Mouse (Mus musculus) forebrain, embryonic 15.5 days (tissue): ENCODE measurements around the gene Mark3. TPM values are rescaled to one million over a fixed set of nuclear protein-coding genes. Genes with fewer than 3 reads are reported as not detected.

ENCODE experiments used
- ATAC-seq: fragments of 200-750 bp; cut with Nextera tagmentation; replicated peaks from 2 replicates; pipeline ENCODE4 v1.8.0; 2017; ENCODE audit warnings: mild to moderate bottlenecking, moderate TSS enrichment, moderate library complexity
- H3K27ac ChIP-seq: fragments of 300-500 bp; sonication (generic); replicated peaks from 2 replicates; pipeline ENCODE4 v1.5.1; 2015; ENCODE audit warnings: mild to moderate bottlenecking, inconsistent platforms
- H3K27me3 ChIP-seq: fragments of 300-500 bp; sonication (generic); 2 replicates; pipeline ENCODE4 v1.6.1; 2015; ENCODE audit warnings: inconsistent platforms
- H3K36me3 ChIP-seq: fragments of 300-500 bp; sonication (generic); 2 replicates; pipeline ENCODE4 v1.6.1; 2015; ENCODE audit warnings: mild to moderate bottlenecking, inconsistent platforms
- H3K4me1 ChIP-seq: fragments of 300-500 bp; sonication (generic); 2 replicates; pipeline ENCODE4 v1.6.1; 2015; ENCODE audit warnings: inconsistent platforms
- H3K4me2 ChIP-seq: fragments of 300-500 bp; sonication (generic); replicated peaks from 2 replicates; pipeline ENCODE4 v1.6.1; 2015; ENCODE audit warnings: mild to moderate bottlenecking, inconsistent platforms
- H3K4me3 ChIP-seq: fragments of 300-500 bp; sonication (generic); 2 replicates; pipeline ENCODE4 v1.5.1; 2015; ENCODE audit warnings: mild to moderate bottlenecking, inconsistent platforms
- H3K9ac ChIP-seq: fragments of 300-500 bp; sonication (generic); replicated peaks from 2 replicates; pipeline ENCODE4 v1.6.1; 2015; ENCODE audit warnings: mild to moderate bottlenecking, inconsistent platforms
- H3K9me3 ChIP-seq: fragments of 300-500 bp; sonication (generic); 2 replicates; pipeline ENCODE4 v1.6.1; 2016; ENCODE audit warnings: inconsistent platforms
- WGBS: fragments of 180-500 bp; shearing (Covaris S2); methylation state at CpG from one replicate; pipeline ENCODE4 v1.1.7; 2015; ENCODE audit warnings: mixed read lengths; 5-methylcytosine and 5-hydroxymethylcytosine counted together
- polyA plus RNA-seq: library from polyadenylated mRNA; unstranded; fragments of >200 nt; fragmentation: Nextera tagmentation; extraction: Ambion mirVana; gene quantifications from 2 replicates; pipeline ENCODE4 v1.2.1, GENCODE M21; 2015

Gene Mark3
- polyA plus RNA-seq, 1 experiment from 2014 or later: 54.4 TPM

DNA sequence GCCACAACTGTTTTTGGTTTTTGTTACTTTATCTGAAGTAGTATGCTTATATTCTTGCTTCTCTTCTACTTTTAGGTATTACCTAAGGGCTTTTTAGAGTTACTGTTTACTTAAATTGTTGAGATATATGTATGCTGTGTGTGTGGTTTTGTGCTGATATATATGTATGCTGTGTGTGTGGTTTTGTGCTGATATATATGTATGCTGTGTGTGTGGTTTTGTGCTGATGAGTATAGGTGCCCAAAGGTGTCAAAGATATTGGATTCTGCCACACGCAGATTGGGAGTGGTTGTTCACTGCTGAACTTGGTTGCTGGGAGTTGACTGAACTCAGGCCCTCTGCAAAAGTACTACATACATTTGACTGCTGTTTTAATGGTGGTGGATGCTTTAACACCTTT lies 24.6 kb downstream of the Mark3 start:
- no peaks in the 10 kb centered on the region for H3K27me3 ChIP-seq
- no peak overlapping the region for H3K27ac ChIP-seq
- no peak overlapping the region for H3K4me2 ChIP-seq
- H3K4me3 ChIP-seq: no peak overlapping the region
- no peak for ATAC-seq
- 88% methylated on average over 1 of the region's 1 CpGs for WGBS
- no peaks in the 10 kb centered on the region for H3K4me1 ChIP-seq
- H3K9me3 ChIP-seq: no peaks in the 10 kb centered on the region
- H3K36me3 ChIP-seq: peaks cover 37% of the 10 kb centered on the region
- no peak overlapping the region for H3K9ac ChIP-seq

DNA sequence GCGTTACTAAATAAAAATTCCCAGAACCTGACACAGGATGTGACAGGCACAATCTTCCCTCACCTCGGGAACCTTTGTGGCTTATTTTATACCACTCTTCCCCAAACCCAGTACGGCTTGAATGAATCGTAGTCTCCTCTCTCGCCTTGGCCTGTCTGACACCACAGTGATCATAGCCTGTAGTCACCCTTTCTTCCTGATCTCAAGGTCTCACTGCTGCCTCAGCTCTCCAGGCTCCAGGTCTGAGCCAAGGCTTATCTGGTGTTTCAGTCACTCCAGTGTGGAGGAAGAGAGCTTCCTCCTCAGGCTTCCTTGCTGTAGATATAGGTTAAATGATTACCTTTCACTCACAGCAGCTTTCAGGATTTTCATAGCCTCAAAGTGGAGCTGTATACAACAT lies 25.3 kb downstream of the Mark3 start:
- 94% methylated on average over 5 of the region's 5 CpGs for WGBS
- peaks cover 36% of the 10 kb centered on the region for H3K36me3 ChIP-seq

DNA sequence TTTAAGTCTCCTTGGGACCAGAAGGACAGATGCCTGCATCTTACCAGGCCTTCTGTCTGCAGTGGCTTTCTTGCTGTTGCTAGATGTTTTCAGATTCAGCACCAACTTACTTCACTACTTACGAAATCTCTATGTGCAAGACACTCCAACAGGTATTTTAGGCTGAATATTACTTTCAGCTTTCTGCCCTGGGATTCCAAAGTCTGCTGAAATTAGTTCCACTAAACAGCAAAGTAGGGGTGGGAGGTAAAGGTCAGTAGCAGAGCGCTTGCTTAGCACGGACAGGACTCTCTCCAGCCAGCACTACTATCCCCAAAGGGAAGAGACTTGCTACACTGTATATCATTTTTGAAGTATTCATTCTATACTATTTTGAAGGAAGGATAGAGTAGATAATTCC lies 29.5 kb downstream of the Mark3 start:
- Histone ChIP-seq H3K4me3 (no peak overlapping the region), H3K4me2 (no peak overlapping the region), H3K36me3 (peaks cover 21% of the 10 kb centered on the region), H3K4me1 (peaks cover 8% of the 10 kb centered on the region), H3K27me3 (no peaks in the 10 kb centered on the region), H3K9ac (no peak overlapping the region), H3K9me3 (no peaks in the 10 kb centered on the region), H3K27ac (no peak overlapping the region)
- 89% methylated on average over 3 of the region's 3 CpGs for WGBS
- ATAC-seq: no peak

More for the DNA sequence above, 25.3 kb downstream of the Mark3 start:
- Histone ChIP-seq H3K4me2 (no peak overlapping the region), H3K4me3 (no peak overlapping the region), H3K9me3 (no peaks in the 10 kb centered on the region), H3K4me1 (no peaks in the 10 kb centered on the region), H3K27me3 (no peaks in the 10 kb centered on the region), H3K9ac (no peak overlapping the region), H3K27ac (no peak overlapping the region)
- no peak for ATAC-seq

DNA sequence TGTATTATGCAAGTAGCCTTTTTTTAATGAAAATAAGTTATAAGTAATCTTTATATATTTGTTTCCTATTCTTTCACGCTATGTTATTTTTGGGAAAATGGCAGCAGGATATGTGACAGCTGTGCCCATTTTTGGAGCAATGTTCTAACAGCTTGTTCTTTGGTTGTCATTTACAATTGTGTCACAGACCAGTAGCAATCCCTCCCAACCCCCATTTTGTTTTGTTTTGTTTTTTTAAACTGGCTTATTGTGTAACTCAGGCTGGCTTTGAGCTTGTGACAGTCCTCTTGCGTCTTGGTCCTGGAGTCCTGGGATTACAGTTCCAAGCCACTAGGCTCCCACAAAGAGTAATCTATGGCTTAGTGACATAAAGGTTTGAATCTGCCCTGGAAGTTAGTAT lies 31.3 kb downstream of the Mark3 start:
- ATAC-seq: no peak
- H3K36me3 ChIP-seq: peaks cover 22% of the 10 kb centered on the region
- 87% methylated on average over 2 of the region's 2 CpGs for WGBS

DNA sequence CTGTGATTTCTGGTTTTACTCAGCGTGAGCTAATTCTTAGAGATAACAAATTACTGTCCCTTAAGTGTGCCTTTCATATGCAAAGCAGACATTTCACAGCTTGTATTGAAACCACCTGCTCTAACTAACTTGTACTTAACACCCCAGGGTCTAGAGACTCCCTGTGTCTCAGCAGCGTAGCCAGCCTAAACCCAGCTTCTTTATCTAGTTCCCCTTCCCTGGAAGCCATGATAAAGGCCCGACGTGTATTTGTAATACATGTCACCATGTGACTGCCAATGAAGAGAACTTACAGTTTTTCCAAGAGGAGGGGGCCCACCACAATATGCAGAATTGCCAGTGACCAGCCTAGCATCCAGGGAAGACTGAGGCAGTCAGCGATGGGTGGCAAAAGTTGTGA lies 33.7 kb downstream of the Mark3 start:
- H3K27me3 ChIP-seq: no peaks in the 10 kb centered on the region
- no peak overlapping the region for H3K4me3 ChIP-seq
- 11% methylated on average over 5 of the region's 5 CpGs for WGBS

More for the DNA sequence above, 31.3 kb downstream of the Mark3 start:
- H3K4me1 ChIP-seq: peaks cover 8% of the 10 kb centered on the region
- H3K27ac ChIP-seq: no peak overlapping the region
- H3K27me3 ChIP-seq: no peaks in the 10 kb centered on the region
- H3K4me2 ChIP-seq: no peak overlapping the region
- H3K9me3 ChIP-seq: no peaks in the 10 kb centered on the region
- H3K4me3 ChIP-seq: no peak overlapping the region
- no peak overlapping the region for H3K9ac ChIP-seq

DNA sequence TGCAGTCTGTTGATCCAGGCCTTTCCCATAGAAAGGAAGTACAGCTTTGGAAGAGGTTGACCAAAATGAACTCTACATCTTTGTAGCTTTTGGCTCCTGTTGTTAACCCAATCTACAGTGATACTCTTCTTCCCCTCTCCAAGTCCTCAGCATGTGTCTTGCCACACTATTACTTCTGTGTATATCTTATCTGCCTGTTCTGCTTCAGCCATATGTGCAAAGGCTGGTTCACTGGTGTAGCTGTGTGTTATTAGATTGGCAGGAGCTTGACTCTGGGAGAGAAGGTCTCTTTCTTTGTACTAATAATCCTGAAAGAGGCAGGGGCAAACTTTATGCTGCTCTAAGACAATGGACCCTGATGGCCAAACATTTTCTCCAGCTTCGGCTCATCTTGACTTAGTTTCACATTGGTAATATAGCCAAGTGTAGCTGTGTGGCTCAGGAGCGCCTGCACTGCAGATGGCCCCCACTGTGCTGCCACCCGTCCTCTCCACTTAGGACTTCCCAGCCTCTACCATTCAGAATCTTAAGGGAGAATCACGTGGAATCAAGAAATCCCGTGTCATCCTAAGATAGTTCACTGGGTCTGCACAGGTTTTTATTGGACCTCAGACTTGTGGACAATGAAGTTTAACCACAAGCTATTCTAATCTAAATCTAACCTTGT lies 40.3 kb downstream of the Mark3 start:
- H3K9me3 ChIP-seq: no peaks in the 10 kb centered on the region
- no peaks in the 10 kb centered on the region for H3K27me3 ChIP-seq
- H3K36me3 ChIP-seq: peaks cover 28% of the 10 kb centered on the region
- H3K4me1 ChIP-seq: no peaks in the 10 kb centered on the region
- H3K9ac ChIP-seq: no peak overlapping the region
- H3K4me3 ChIP-seq: no peak overlapping the region
- H3K4me2 ChIP-seq: no peak overlapping the region
- no peak overlapping the region for H3K27ac ChIP-seq
- ATAC-seq: no peak
- 88% methylated on average over 5 of the region's 5 CpGs for WGBS

More for the DNA sequence above, 33.7 kb downstream of the Mark3 start:
- no peak overlapping the region for H3K9ac ChIP-seq
- H3K4me1 ChIP-seq: peaks cover 8% of the 10 kb centered on the region
- no peak for ATAC-seq
- peak overlapping the region; percentile 47; the same call in 1 of the 2 replicates for H3K27ac ChIP-seq
- peaks cover 28% of the 10 kb centered on the region for H3K36me3 ChIP-seq
- H3K9me3 ChIP-seq: no peaks in the 10 kb centered on the region
- no peak overlapping the region for H3K4me2 ChIP-seq

DNA sequence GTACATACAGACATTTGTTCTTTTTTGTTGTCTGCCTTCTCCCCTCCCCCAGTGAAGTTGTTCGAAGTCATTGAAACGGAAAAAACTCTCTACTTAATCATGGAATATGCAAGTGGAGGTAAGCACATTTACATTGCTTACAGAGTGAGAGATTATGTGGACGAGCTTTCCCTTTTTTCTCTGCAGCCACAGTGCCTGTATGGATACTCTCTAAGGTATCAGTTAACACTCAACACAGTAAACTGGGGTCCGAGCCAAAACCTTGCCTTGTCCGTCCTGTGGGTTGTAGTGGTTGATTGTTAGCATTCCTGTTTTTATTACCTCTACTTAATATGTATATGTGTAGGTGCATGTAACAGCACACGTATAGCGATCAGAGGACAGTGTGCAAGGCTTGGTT lies 43.9 kb downstream of the Mark3 start:
- Histone ChIP-seq H3K4me3 (no peak overlapping the region), H3K9me3 (no peaks in the 10 kb centered on the region), H3K36me3 (peaks cover 39% of the 10 kb centered on the region), H3K27me3 (no peaks in the 10 kb centered on the region), H3K4me2 (no peak overlapping the region), H3K9ac (no peak overlapping the region), H3K27ac (no peak overlapping the region), H3K4me1 (no peaks in the 10 kb centered on the region)
- WGBS: 75% methylated on average over 7 of the region's 7 CpGs
- ATAC-seq: no peak

DNA sequence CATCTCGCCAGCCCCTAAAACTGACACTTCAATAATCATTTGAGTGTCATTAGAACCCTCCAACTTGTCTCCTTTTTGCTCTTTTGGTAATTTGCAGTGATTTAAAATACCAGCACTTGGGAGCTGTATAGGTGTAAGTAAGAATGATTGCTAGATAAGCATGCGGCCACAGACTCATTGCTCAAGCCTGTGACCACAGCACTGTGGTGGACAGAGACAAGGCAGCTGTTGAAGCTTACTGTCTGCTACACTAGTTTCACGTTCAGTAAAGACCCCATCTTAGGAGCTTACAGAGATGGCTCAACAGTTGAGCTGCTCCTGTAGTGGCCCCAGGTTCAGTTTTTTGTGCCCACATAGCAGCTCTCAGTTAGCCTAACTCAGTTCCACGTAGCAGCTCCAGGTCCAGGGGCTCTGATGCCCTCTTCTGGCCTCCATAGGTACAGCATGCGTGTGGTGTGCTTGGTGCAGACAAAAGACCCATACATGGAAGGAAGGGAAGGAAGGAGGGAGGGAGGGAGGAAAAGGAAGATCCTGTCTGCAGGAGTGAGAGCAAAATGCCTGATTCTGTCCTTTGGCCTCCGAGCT lies 73.8 kb downstream of the Mark3 start:
- H3K27ac ChIP-seq: peak overlapping the region; percentile 53; the same call in 1 of the 2 replicates
- no peaks in the 10 kb centered on the region for H3K9me3 ChIP-seq
- no peak overlapping the region for H3K9ac ChIP-seq
- peak; percentile 57 for ATAC-seq
- peaks cover 76% of the 10 kb centered on the region for H3K36me3 ChIP-seq
- H3K27me3 ChIP-seq: no peaks in the 10 kb centered on the region
- WGBS: 49% methylated on average over 6 of the region's 6 CpGs
- H3K4me1 ChIP-seq: no peaks in the 10 kb centered on the region
- H3K4me3 ChIP-seq: no peak overlapping the region
- H3K4me2 ChIP-seq: no peak overlapping the region

DNA sequence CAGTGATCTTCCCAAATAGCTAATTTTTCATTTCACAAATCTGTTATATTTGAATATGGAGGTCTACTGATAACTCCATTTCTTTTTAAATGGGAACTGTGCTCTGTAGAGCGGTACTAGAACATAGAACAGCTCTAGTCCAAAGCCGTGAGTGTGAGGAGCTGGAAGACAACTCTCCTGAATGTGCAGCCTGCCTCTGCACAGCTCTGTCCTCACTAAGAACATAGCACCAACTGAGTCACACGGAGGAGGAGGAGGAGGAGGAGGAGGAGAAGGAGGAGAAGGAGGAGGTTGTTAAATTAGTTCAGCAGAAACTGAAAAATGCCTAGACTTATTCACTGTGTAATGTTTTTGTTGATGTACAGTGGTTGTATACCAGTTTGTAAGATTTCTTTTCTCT lies 78.6 kb downstream of the Mark3 start:
- peaks cover 57% of the 10 kb centered on the region for H3K36me3 ChIP-seq

DNA sequence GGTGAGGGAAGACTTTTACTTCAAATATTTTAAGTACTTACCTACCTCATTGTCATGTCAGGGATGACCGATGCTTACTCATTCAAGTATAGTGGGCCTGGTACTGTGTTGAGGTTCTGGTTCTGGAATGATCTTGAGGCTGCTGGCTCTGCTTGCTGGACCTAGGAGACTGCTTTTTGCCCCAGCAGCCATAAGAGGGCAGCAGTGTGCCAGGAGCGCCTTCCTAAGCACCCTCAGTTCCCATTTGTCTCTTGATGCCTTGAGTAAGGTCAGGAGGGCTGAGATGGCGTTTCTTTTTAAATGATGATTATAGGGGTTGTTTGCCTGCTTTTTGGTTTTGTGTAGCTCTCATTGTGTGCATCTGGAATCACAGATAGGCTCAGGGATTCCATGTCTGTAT lies 79.1 kb downstream of the Mark3 start:
- H3K27ac ChIP-seq: no peak overlapping the region
- H3K4me2 ChIP-seq: no peak overlapping the region
- H3K9ac ChIP-seq: no peak overlapping the region
- no peaks in the 10 kb centered on the region for H3K27me3 ChIP-seq
- H3K9me3 ChIP-seq: no peaks in the 10 kb centered on the region
- H3K4me3 ChIP-seq: no peak overlapping the region
- ATAC-seq: 0 out of 2 replicates have a peak, but pooled peaks have one; percentile 8
- H3K36me3 ChIP-seq: peaks cover 53% of the 10 kb centered on the region
- WGBS: 21% methylated on average over 3 of the region's 3 CpGs
- no peaks in the 10 kb centered on the region for H3K4me1 ChIP-seq

More for the DNA sequence above, 78.6 kb downstream of the Mark3 start:
- Histone ChIP-seq H3K9me3 (no peaks in the 10 kb centered on the region), H3K4me1 (no peaks in the 10 kb centered on the region), H3K4me2 (no peak overlapping the region), H3K27ac (no peak overlapping the region), H3K4me3 (no peak overlapping the region), H3K27me3 (no peaks in the 10 kb centered on the region), H3K9ac (no peak overlapping the region)
- 86% methylated on average over 3 of the region's 3 CpGs for WGBS
- 0 out of 2 replicates have a peak, but pooled peaks have one; percentile 23 for ATAC-seq

DNA sequence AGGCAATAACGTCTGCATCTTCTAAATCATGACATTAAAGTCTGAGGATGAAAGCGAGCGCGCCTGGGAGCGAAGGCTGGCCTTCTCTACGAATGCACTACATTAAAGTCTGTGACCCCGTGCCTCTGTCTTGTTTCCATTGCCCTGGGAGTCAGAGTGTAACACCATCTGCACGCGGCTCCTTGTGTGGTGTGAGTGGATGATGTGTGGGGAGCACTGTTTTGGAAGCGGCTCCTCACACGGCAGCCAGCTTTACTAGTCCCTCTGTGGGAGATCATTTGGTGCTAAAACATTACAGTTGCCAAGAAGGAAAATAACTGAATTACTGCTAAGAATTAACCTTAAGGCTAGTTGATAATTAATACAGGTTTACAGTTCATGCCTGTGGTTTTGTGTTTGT lies 81.4 kb downstream of the Mark3 start:
- H3K4me2 ChIP-seq: no peak overlapping the region
- H3K27ac ChIP-seq: no peak overlapping the region
- no peak overlapping the region for H3K4me3 ChIP-seq
- H3K27me3 ChIP-seq: no peaks in the 10 kb centered on the region
- H3K9me3 ChIP-seq: no peaks in the 10 kb centered on the region
- no peak for ATAC-seq
- no peak overlapping the region for H3K9ac ChIP-seq
- H3K4me1 ChIP-seq: no peaks in the 10 kb centered on the region
- WGBS: 90% methylated on average over 11 of the region's 11 CpGs
- peaks cover 50% of the 10 kb centered on the region for H3K36me3 ChIP-seq

DNA sequence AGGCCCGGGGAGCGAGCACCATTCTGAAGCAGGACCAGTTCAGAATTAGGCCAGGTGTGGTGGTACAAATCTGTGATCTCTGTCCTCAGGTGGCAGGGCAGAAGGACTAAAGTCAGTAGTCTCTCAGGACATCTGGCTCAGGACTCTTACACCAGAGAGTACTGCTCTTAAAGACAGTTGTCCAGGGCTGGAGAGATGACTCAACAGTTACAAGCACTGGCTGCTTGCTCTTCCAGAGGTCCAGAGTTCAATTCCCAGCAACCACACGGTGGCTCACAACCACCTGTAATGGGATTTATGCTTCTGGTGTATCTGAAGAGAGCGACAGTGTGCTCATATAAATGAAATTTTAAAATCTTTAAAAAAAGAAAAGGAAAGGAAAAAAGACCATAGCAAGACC lies 85.0 kb downstream of the Mark3 start:
- no peak overlapping the region for H3K4me3 ChIP-seq
- H3K27me3 ChIP-seq: no peaks in the 10 kb centered on the region
- peaks cover 33% of the 10 kb centered on the region for H3K36me3 ChIP-seq
- 98% methylated on average over 4 of the region's 4 CpGs for WGBS
- no peak overlapping the region for H3K27ac ChIP-seq
- no peaks in the 10 kb centered on the region for H3K4me1 ChIP-seq
- no peak overlapping the region for H3K9ac ChIP-seq
- no peak for ATAC-seq
- no peak overlapping the region for H3K4me2 ChIP-seq
- H3K9me3 ChIP-seq: no peaks in the 10 kb centered on the region

DNA sequence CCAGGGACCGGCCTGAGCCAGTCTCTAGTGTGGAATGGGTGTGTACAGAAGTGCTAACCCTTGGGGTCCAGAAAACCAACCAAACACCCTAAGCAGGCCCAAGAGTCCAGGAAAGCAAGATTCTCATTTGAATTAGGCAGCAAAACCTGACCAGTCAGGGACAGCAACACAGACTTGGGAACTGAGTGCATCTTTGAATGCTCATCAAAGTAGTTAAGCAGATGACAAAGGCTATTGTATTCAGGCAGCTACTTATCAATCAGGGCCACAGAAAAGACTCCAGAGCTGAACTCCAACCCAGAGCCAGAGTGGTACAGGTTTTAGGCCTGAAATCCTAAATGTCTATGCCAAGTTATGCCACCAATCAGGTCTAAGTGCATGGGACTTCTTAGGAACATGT lies 86.3 kb downstream of the Mark3 start:
- Histone ChIP-seq H3K4me1 (no peaks in the 10 kb centered on the region), H3K27me3 (no peaks in the 10 kb centered on the region), H3K9me3 (no peaks in the 10 kb centered on the region), H3K4me3 (no peak overlapping the region), H3K36me3 (peaks cover 22% of the 10 kb centered on the region), H3K9ac (no peak overlapping the region), H3K27ac (no peak overlapping the region), H3K4me2 (no peak overlapping the region)
- ATAC-seq: no peak
- WGBS: 87% methylated on average over 1 of the region's 1 CpGs
